Mouse (Mus musculus): ENCODE measurements around the gene Gm13889. TPM values are rescaled to one million over a fixed set of nuclear protein-coding genes. Genes with fewer than 3 reads are reported as not detected.

Gm13889 gene
- polyA plus RNA-seq, 1 experiment from 2014 or later = 4.6 TPM

Other genes with a start within 250 kb of the Gm13889 start
- 70.1 and 79.0 TPM in 2 replicates for gene Ext2, start 134.6 kb downstream of the Gm13889 start, polyA plus RNA-seq (2014; fragmentation: Nextera tagmentation; extraction: Ambion mirVana)
- 6.7 and 8.5 TPM in 2 replicates for gene Accs, start 107.3 kb downstream of the Gm13889 start, polyA plus RNA-seq (2014; fragmentation: Nextera tagmentation; extraction: Ambion mirVana)
- gene Accsl, start 88.0 kb downstream of the Gm13889 start, polyA plus RNA-seq (2014; fragmentation: Nextera tagmentation; extraction: Ambion mirVana) = not detected in 2 replicates
- not detected in 2 replicates for gene Gm27027, start 39.2 kb upstream of the Gm13889 start, polyA plus RNA-seq (2014; fragmentation: Nextera tagmentation; extraction: Ambion mirVana)
- 50.2 and 53.5 TPM in 2 replicates for gene Alkbh3, start 53.6 kb upstream of the Gm13889 start, polyA plus RNA-seq (2014; fragmentation: Nextera tagmentation; extraction: Ambion mirVana)
- 126 and 128 TPM in 2 replicates for gene Hsd17b12, start 200.8 kb upstream of the Gm13889 start, polyA plus RNA-seq (2014; fragmentation: Nextera tagmentation; extraction: Ambion mirVana)

Data from embryonic facial prominence, embryonic 11.5 days (tissue).